Mouse (Mus musculus) megakaryocyte, embryonic 14.5 days (primary cell): ENCODE results near the gene Iars.

Experiments
- FLI1 ChIP-seq: IDR thresholded peaks from 2 replicates; pipeline ENCODE4 v1.6.1; 2012; ENCODE audit warnings: low read length, inconsistent platforms, mixed read lengths
- GATA1 ChIP-seq: IDR thresholded peaks from 3 replicates; pipeline ENCODE4 v1.6.1; 2012; ENCODE audit warnings: mixed read lengths, low read length, inconsistent platforms, borderline replicate concordance

DNA sequence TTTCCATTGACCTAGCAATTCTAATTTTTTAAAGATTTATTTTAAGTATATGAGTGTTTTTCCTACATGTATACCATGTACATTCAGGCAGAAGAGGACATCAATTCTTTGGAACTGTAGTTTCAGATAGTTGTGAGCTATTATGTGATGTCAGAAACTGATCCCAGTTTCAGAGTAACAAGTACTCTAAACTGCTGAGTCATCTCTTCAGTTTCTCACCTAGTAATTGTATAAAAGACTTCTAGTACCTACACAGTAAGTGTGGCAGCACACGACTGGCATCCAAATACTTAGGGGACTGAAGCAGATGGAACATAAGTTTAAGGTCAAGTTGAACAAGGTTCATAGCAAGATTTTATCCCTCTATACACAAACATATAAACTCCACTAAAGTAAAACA, 35.9 kb upstream of the Iars start:
- TF ChIP-seq GATA1 = no peak
- TF ChIP-seq FLI1 = no peak
